Mouse (Mus musculus) right cerebral cortex, postnatal 25 days (tissue): ENCODE results near the gene Ube2v1.
A peak's percentile ranks its signal among the peaks of the same experiment; 100 is the strongest.

Experiments used
- DNase-seq: peaks from one replicate; pipeline ENCODE4 v3.0.0; 2022

Gene Ube2v1

GRCm38 (mm10) chr2:167631591-167632448, at the start of gene Ube2v1:
Gene Ube2v1 (minus strand): TSS chr2:167632095.
- DNase-seq, result peak; percentile 98

DNA sequence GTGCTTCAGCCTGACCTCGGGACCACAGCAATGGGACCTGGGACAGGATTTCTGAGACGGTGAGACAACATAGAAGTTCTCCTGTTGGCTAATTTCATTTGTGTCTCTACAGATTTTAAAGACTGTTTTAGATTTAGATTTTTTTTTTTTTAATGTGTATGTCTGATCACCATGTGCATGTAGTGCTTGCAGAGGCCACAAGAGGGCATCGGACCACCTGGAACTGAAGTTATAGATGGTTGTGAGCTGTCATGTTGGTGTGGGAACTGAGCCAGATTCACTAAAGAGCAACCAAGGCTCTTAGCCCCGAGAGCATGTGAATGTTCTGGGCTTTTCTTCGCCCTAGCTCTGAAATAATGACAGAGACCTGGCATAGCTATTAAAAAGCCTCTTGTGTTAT, 48.8 kb upstream of the Ube2v1 start:
- no peak for DNase-seq

- DNase-seq, result peak; percentile 68
Observed at GRCm38 (mm10) chr2:167679902-167680430, 48.1 kb upstream of the Ube2v1 start.

GRCm38 (mm10) chr2:167678600-167678999, 46.7 kb upstream of the Ube2v1 start:
- DNase-seq, result no peak

DNA sequence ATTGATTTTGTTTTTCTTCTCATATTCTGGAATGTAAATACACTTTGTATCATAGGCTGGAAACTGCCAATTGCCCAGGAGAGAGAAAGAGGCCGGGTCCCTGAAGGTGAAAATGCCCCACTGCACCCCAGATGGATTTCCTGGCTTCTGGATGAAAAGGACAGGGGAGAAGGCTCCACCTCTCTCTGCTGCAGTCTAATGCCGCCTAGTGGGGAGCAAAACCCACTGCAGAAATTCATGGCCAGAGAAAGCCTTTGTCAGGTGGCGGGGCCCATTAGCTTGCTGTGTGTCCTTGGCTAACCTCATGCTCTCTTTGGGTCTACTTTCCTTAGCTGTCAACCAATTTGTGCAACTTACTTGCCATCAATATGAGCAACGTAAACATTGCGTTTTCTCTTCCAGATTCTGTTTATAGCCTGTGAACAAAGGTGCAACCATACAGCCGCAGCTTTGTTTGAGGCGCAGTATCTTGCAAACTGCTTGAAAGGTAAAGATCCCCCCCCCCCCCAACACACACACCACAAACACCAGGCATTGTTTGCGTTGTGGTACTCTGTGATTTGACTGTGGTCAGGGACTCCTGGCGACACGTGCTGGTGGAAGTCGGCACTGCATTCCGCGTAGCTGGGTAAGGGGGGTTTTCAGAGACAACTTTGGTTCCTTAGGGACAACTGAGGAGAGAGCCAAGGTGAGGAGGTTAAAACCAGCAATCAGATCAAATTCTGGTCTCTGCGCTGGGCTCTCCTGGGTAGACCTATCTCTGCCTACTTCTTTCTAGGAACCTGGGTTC, 43.4 kb upstream of the Ube2v1 start:
- no peak for DNase-seq

- no peak for DNase-seq
Observed at GRCm38 (mm10) chr2:167672212-167672685, 40.4 kb upstream of the Ube2v1 start.

- DNase-seq, result no peak
Observed at GRCm38 (mm10) chr2:167671101-167671633, 39.3 kb upstream of the Ube2v1 start.

- DNase-seq, result no peak
Observed at GRCm38 (mm10) chr2:167669398-167669797, 37.5 kb upstream of the Ube2v1 start.

DNA sequence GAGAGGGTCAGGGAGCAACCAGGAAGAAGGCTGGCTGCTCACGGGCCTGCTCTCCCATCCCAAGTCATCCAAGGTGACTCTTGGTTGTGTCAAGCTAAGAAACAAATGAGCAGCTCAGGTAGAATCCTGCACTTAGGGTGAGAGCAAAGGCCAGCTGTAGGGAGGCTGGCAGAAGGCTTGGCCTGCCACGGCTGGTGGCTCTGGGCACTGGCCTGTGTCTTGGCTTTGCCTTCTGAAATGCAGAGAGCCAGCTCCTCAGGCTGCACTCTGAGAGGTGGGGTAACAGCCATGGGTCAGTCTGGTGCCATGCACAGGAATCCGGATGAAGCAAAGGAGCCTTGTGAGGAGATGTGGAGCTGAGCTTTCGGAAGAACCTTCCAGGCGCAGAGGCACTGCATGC, 36.5 kb upstream of the Ube2v1 start:
- no peak for DNase-seq

DNA sequence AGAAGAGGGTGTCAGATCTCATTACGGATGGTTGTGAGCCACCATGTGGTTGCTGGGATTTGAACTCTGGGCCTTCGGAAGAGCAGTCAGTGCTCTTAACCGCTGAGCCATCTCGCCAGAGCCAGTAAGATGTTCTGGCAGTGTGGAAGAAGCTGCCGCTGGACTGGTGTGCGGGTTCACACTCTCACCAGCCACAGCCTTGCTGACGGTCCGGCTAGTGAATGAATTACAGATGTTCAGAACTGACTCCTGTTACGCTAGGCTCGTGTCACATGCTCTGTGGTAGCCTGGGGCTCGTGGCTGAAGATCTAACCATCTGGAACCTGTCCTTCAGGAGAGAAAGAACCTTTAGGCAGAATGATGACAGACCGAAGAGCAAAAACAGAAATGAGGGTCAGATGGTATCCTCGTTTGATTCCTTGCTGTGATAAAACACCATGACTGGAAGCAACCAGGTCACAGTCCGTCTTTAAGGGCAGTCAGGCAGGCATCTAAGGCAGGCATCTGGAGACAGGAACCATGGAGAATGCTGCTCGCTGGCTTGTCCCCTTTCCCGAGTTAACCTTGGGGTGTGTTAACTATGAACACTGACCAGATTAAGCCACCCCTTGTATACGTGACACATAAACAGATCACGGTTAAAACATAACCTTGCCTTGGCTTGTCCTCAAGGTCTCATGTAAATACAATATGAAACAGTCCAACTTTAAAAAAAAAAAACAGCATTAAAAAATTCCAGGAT, 34.2 kb upstream of the Ube2v1 start:
- no peak for DNase-seq

DNA sequence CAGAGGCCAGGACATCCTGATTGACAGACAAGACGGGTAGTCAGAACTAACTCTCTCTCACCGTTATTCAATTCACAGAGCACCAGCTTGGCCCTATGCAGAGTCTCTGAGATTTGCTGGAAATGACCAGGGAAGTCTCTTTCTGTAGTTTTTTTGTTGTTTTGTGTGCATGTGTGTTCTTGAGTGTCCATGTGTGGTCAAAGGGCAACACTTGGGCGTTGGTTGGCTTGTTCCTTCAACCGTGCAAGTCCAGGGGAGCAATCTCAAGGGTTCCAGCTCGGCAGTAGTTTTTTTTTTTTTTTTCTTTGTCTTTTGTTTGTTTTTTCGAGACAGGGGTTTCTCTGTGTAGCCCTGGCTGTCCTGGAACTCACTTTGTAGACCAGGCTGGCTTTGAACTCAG, 30.8 kb upstream of the Ube2v1 start:
- no peak for DNase-seq

- DNase-seq, result peak; percentile 96
Observed at GRCm38 (mm10) chr2:167661270-167662203, 29.6 kb upstream of the Ube2v1 start, which contains the start of gene Gm20431. Gene Gm20431 (minus strand): TSS chr2:167661496.

GRCm38 (mm10) chr2:167660611-167660971, 28.7 kb upstream of the Ube2v1 start:
- DNase-seq, result no peak

- no peak for DNase-seq
Observed at GRCm38 (mm10) chr2:167659847-167660610, 28.1 kb upstream of the Ube2v1 start.

- DNase-seq, result no peak
Observed at GRCm38 (mm10) chr2:167659177-167659846, 27.4 kb upstream of the Ube2v1 start.

- no peak for DNase-seq
Observed at GRCm38 (mm10) chr2:167658712-167659111, 26.8 kb upstream of the Ube2v1 start.

GRCm38 (mm10) chr2:167657973-167658372, 26.1 kb upstream of the Ube2v1 start:
- DNase-seq, result no peak

DNA sequence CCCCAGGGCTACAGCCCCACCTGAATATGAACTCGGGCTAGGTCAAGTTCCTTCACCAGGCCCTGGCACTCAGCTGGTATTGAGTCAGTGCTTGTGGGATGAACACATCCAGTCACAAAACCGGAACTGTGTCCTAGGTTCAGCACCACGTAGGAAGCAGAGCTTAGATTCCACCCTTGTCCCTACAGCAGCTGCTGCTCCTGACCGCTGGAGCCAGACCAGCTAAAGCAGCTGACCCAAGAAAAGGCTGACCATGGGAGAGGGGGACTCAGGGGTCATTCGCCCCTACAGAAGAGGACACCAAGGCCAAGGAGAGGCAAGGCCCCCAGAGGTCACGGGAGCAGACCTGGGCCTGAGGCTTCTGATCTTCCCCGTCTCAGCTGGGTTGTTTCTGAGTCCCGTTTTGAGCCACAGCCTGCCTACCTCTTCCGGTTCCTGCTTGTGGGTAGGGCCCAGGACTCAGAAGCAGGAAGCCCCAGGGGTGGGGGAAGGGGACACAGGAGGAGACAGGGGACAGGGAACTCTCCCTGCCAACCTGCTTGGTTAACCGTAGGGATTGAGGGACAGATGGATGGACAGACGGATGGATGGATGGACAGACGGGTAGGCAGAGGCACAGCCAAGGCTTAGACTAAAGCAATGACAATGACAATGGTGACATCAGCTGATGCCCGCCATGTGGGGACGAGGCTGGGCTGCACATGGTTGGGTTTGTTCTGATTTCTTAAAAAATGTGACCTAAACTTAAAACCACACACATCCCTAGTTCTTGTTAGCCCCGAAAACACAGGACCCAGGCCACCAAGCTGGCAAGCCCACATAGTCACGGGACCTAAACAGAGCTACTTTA, 25.0 kb upstream of the Ube2v1 start:
- no peak for DNase-seq
